Mouse (Mus musculus): ENCODE measurements at regions not wholly inside any gene's neighbourhood (a gene's known extent, or its start where the extent isn't known, plus 50 kb on each side); places are given as distances from the start of the nearest gene placed in this dataset.

DNA sequence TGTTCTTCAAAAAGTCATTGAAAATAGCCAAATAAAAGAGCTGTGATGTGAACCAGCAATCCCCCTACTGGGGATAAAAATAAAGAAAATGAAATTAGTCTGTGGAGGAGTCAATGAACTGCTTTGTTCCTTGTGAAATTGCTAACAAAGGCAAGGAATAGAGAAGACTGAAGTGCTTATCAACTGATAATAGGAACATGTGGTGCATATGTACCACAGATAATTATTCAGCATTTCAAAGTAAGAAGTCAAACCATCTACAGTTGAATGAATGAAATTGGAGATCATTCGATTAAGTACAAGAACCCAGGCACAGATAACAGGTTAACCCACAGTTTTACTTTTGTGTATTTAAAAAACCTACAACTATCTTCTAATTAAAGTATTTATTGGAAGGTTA, 638.4 kb upstream of the Mdga2 start:
- TF ChIP-seq CHD2 (IDR thresholded peaks at IDR 0.05; ENCODE audit: low read depth, low read length) (no peak), MAFK (IDR thresholded peaks at IDR 0.05; ENCODE audit: insufficient read depth, low read depth, low read length) (no peak), ZC3H11A (IDR thresholded peaks at IDR 0.05; ENCODE audit: borderline replicate concordance, low read depth, low read length) (no peak), HCFC1 (IDR thresholded peaks at IDR 0.05; ENCODE audit: borderline replicate concordance, insufficient read depth, low read length) (no peak), ZNF384 (IDR thresholded peaks at IDR 0.05; ENCODE audit: low read depth, low read length) (no peak)
